Mouse (Mus musculus) adrenal gland, postnatal 10 days (tissue): ENCODE results near the gene Eps15l1. TPM values are rescaled to one million over a fixed set of nuclear protein-coding genes. Genes with fewer than 3 reads are reported as not detected.

Experiments used
- DNase-seq: peaks from one replicate; pipeline ENCODE4 v3.0.0; 2021; ENCODE audit warnings: mixed read lengths
- total RNA-seq, 2 experiments: library from RNA; stranded (reverse); gene quantifications; 2 replicates each; pipeline ENCODE4 v1.2.3; 2021

Gene Eps15l1
- total RNA-seq, 2 experiments from 2014 or later: 41.6 to 63.1 TPM

DNA sequence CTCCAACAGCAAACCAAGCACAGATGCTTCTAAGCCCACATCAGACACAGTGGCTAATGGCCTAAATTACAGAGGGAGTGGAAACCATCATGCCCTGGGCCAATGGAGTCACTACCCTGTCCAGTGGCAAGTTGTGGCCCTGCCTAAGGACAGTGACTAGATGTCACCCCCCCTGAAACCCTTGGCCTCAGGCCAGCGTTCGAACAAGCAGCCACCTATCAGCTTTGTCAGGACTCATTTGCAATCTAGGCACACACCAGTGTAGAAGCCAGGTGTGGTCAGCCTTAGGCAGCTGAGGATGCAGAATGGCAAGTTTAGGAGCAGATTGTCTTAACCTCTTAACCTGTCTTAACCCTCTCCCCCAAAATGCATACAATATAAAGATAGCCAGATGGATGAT, 6.0 kb downstream of the Eps15l1 start:
- DNase-seq: no peak

DNA sequence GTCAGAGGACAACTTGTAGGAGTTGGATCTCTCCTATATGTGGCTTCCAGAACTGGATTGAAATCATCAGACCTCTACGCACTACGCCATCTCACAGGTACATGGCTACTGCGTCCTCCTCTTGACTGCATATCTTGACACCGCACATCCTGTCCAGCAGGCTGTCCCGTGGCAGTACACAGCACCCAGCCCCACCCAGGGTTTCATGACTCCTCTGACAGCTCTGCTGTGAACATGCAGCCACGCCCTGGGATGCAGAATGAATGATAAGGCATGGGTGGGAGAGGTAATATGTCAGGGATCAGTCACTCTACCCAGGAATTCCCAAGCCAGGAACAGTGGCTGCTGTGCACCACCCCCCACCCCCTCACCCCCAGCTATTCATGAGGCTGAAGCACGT, 7.4 kb downstream of the Eps15l1 start:
- DNase-seq: no peak

DNA sequence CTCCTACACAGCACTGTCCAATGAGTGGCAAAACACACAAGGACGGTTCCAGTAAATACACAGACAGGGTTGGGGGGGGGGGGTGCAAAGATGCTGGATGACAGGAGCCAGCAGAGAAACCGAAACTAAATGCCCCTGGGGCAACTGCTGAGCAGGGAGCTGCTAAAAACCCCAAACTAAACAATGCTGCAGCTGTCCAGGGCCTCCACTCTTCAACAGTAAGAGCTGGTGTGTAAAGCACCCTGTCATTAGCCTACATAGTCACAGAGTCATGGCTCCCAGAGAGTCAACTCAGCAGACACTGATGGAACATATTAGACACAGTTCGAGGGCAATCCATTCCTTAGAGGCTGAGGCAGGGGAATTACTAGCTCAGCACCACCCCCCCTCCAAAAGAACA, 11.8 kb downstream of the Eps15l1 start:
- no peak for DNase-seq

DNA sequence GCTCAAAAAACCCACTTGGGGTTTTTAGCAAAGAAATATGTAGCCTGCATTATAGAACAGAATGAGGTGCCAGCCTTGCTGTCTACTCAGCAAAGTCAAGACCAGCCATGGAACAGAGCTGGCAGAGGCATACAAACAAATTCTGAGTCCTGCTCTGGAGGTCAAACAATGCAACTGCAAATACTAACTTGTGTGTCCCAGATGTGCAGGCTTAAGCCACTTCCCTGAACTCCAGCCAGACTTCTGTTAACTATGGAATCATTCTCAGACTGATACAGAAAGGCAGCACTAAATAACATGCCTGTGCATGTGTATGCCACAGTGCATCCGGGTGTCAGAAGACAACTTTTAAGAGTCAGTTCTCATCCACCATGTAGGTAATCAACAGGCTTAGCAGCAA, 13.4 kb downstream of the Eps15l1 start:
- DNase-seq: no peak

DNA sequence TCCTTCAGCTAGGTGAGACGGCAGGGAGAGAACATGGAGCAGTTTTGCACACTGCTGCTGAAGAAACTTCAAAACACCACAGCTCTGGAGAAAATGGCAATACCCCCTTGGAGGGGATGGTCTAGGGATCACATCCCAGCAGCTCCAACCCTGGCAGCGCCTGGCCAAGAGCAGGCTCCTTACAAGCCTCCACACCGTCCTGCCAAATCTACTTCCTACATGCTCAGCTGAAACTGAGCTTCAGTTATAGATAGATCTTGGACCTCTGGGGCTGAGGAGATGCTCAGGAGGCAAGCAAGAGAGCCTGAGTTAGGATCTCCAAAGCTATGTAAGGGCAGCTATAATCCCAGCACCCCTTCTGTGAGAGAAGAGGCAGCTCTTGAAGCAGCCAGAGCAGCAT, 18.3 kb downstream of the Eps15l1 start:
- no peak for DNase-seq

DNA sequence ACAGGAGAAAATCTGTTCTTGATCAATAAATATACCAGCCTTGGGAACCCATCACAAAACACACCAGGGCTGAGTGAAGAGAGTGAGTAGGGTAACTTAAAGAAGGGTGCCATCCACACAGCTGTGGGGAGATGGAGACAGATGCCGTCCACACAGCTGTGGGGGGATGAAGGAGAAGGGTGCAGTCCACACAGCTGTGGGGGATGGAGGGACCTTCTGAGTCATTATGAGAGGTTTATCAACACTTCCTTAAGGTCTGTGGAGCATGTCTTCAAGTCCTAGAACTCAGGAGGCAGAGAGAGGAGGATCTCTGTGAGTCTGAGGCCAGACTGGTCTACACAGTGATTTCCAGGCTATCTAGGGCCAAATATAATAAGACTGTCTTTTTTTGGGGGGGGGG, 19.9 kb downstream of the Eps15l1 start:
- DNase-seq: no peak

DNA sequence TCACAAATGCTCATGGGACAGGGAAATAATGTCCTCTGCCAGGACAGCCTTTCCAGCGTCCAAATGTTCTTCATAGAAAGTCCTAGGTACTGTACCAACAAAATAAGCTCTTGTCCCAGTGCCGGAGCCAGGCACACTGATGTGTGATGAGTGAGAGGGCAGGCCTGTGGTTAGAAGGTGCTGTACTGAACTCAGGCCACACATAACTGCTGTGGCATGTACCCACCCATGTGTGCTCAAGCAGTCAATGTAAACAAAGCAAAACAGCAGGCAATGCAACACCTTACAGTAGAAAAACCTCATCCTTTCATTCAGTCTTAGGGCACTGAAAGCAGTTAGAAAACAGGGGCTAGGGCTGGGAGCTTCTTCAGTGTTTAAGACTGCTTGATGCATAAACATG, 35.5 kb downstream of the Eps15l1 start:
- no peak for DNase-seq

DNA sequence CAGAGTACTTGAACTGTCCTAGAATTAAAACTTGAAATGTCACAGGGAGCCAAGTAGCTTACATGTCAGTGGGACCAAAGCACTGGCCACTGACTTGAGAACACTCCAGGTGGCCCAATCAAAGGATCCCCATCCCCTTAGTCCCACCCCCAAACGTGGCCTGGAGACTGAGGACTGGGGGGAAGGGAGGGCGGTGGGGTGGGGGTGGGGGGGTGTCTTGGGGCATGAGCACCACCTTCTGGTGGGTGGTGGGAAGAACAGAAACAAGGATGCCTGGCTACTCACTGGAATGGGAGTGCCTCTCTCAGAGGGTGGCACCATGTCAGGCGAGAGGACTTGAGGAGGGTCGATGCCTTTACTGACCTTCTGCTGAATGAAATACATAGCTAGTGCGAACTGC, 38.9 kb downstream of the Eps15l1 start:
- DNase-seq: no peak

DNA sequence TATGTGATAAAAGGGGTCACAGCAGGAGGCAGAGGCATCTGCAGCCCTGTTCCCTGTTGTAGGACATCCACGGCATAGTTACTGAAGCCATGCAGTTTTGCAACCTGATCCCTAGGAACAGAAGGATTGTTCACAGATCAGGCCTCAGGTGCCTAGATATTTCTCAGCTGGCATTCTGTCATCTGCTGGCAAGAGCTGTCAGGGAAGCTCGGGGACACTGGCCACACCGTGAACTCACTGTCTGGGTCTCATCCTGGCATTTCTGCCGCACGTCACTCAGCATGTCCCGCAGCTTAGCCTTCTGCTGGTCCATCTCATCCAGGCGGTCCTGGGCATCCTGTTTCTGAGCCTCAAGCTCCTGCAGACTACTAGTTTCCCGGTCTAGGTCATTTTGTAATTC, 40.6 kb downstream of the Eps15l1 start:
- DNase-seq: no peak

DNA sequence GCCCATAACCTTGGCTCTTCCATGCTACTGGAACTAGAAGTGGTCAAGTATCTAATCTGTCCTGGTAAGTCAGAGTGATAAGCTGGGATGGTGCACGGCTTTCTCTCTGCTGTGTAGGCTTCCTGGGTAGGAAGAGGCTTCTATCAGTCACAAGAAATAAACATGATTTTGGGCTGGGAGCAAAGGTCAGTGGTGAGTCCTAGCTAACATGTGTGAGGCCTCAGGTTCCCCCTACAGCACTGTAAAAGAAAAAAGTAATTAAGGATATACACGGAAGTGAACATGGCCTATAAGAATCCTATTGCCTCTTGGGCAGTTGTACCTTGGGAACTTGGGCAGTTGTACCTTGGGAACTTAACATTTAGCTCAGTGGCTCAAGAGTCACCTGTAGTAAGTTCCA, 44.4 kb downstream of the Eps15l1 start:
- no peak for DNase-seq

DNA sequence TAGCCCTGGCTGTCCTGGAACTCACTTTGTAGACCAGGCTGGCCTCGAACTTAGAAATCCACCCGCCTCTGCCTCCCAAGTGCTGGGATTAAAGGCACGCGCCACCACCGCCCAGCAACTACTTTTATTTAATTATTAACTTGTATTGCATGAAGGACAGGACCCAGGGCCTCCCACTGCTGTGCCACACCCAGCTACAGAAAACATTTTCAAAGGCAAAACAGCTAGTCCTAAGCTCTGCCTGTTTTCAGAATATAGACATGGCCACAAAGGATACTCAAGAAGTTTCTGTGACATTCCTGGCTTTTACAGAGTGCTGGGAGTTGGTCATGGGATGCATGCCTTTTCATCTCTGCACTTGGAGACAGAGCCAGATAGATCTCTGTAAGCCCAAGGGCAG, 45.0 kb downstream of the Eps15l1 start:
- no peak for DNase-seq

DNA sequence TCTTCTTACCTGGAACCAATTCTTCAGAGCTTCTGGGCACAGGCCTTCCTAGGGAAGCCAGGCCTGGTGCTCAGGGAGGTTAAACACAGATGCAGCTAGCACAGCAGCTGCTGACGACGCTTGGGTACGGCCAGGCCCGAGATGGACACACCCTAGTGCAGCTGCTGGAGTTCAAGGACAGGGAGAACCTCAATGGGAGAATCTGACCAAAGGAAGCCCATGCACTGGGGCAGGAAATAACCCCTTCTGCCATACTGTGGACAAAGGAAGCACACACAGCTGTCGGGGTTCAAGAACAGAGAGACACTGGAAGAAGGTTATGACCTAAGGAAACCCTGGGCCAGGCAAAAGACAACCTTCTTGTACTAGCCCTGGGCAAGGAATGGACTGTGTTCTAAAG, 46.1 kb downstream of the Eps15l1 start:
- no peak for DNase-seq

DNA sequence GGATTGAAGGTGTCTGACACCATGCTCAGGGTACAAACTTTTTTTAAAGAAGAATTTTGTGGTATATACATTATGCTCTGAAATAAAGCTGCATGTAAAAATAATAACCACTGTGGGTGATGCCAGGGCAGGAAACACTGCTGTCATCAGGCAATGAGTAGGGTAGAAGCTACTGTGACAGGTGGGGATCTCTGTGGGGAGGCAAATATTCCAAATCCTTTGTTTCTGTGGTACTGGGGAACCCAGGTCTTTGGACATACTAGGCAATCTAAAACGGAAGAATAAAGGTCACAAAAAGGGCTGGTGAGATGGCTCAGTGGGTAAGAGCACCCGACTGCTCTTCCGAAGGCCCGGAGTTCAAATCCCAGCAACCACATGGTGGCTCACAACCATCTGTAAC, 48.9 kb downstream of the Eps15l1 start:
- DNase-seq: no peak

DNA sequence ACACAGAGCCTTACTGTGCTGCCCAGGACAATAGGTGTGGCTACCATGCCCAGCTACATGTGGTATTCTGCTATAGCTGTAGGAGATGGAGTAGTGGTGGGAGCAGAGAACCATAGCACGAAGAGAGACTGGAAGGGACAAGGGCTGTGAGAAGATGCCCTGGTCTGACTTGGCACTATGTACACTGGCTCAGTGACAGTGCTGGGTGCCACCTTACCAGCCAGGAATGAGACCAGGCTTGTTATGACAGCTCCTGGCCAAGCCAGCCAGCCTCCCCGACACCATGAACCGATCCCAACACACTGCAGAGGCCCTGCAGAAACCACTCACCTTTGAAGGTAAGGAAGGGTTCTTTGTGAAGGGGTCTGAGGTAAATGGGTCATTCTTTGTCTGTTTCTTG, 49.9 kb downstream of the Eps15l1 start:
- DNase-seq: no peak

DNA sequence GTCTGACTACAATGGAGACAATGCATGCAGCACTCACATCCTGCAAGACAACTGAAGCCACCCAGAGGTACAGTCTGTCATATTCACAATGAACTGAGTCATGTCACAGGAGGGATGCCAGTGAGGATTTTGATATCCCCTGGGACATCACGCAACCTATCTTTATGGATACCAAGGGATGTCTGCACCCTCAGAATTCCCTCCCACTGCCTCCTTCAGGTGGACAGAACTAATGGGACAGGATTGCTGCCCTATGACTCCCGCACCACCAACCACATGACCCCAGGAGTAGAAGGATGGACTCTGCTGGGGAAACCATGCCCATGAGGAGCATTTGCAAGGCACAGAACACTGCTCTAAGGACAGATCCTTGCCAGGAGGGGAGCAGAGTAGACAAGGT, 54.8 kb downstream of the Eps15l1 start:
- DNase-seq: no peak

DNA sequence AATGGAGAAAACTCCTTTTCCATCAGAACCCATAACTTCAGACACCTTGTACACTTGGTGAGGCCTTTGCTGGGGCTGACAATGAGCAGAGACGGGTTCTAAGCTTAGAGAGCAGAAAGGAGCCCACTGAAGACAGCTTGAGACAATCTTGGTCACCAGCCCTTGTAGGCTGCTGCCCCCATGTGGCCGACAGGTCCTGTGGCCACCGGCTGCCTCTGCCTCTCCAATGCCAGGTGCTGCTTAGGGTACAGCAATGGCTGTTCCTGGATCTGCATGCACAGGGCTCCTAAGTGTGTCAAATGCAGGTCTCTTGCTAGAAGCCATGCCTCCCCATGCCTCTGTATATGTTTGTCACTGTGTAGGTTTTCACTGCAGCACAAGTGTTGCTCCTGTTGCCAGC, 55.4 kb downstream of the Eps15l1 start:
- DNase-seq: peak; percentile 86

DNA sequence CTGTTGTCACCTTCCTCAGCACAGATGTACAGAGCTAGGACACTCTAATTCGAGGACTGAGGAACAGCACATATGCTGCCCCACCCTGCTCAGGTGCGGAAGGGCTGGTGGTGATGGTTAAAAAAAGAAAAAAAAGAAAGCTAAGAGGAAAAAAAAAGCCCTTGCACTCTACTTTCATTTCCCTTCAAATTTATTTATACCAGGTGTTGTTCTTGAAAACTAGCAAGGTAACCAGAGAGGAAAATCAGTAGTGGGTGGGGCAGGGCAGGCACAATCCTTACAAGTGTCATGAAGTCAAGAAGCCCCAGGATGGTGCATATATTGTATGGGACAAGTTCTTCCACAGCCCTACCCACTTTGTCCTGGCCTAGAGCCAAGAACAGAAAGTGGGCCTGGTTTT, 56.2 kb downstream of the Eps15l1 start:
- no peak for DNase-seq

DNA sequence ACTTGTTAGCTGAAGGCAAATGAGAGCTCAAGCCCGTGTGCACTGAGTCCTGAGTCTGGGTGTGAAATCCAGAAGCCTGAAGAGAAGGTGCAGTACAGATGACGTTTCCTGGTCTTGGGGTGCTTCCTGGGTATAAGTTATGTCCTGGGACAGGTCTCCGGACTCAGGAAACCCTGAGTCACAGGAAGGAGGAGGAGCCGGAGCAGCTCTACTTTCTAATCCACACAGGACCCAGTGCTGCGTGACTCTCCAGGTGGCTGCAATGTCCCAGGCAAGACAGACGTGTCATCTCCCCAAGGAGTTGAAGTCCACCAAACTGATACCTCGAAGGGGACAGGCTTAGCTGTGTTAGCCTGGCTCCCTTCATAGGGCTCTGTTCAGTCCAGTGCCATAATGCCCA, 57.8 kb downstream of the Eps15l1 start:
- DNase-seq: no peak

DNA sequence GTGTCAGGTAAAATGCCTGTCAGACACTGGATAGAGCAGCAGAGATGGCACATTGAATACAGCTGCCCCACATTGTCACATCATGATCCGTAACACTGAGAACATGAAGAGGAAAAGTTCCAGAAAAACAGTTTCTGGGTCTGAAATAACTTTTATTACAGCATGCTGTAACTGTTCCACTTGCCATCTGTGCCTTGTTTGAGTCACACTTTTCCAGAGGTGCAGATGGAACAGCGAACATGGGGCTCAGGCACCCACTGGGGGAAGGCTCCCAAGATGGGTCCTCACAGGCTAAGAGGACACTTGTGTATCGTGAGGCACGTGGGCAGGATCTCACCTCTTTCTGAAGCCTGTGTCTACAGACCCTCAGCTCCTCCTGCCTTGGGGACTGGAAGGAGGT, 58.5 kb downstream of the Eps15l1 start:
- DNase-seq: no peak

DNA sequence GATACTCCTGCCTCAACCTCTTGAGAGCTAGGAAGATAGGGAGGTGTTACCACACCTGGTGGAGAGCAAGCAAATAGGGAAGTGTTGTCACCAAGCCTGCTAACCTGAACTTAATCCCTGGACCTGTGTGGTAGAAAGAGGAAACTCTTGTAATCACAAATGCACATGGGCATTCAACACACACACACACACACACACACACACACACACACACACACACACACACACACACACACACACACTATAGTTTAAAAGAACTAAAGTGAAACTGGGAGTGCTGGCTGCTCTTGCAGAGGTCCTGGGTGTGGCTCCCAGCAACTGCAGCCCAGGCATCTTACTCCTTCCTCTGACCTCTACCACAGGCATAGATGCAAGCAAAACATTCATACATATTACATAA, 61.1 kb downstream of the Eps15l1 start:
- no peak for DNase-seq

DNA sequence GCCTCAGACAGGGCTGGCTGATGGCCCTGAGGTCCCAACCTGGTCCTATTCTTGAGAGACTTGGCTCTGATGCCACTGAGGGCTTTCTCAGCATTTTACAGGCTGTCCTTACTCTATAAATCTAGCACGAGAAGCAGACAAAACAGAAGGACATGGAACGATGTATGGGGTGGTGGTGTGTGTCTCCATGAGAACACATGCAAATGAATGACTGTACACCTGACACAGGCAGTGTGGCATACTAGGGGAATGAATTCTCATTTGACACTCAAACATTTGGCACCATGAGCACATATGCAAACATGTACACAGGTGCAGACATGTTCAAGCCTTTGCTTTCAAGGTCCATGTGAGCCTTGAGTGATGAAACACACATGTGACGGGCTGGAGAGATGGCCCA, 64.7 kb downstream of the Eps15l1 start:
- DNase-seq: no peak

DNA sequence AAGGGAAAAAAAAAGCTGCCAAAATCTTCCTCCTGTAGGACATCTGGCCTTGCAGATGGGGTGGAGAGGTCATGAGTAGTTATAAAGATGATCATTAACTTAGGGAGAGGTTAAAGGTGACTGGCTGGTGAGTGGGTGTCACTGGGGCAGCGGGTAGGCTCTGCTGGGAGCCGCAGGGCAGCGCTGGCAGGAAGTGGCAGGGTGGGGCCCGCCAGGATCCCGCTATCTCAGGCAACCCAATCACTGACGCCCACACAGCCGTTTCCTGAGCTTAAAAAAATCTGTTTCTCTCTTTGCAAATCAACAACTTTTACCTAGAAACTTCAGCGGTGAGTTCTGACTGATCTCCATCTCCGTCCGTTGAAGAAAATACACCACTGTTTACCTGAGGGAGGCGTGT, 67.0 kb downstream of the Eps15l1 start:
- peak; percentile 46 for DNase-seq

DNA sequence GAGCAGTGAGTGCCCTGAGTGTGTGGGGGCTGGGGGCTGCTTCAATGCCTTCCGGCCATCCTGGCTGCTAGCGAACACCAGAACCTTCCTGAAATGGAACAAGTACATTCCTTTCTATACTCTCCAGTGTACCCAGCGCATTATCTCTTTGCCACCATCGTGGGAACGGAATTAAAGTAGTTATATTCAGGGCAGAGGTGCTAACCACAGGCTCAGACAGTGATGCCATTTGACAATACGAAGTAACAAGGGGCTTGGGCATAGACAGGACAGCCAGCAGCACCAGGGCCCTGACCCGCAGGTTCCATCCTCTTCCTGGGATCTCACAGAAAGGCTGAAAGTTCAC, 67.6 kb downstream of the Eps15l1 start:
- no peak for DNase-seq

DNA sequence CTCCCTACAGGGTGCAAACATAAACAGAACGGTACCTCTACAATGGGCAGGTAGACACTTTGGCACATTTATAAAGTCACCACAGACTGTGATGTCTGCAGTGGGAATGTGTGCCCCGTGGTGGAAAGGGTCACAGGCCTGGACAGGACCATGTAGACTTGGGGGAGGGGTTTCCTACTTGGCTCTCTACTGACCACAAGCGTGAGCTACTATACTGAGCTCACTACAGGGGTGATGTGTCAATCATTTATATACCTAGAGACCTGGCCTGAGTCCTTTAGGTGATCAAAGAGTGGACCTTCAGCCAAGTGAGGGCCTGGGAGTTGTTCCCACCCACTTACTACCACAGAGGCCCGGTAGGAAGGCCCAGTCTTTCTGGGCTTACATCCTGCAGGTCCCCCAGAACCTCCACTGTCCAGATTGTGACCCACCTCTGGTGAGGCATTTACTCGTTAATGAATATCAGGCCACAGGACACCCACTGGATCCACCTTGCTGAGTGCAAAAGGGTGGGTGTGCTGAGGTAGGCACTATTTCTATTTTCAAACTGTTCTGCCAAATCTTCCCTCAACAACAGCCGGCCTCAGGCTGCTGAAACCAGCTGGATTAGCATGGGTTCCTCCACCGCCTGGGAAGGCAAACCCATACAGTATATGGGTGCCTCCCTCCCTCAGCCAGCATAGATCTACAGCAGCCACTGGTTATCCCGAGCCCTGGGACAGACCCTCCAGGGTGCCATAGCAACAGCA, 68.1 kb downstream of the Eps15l1 start:
- no peak for DNase-seq

DNA sequence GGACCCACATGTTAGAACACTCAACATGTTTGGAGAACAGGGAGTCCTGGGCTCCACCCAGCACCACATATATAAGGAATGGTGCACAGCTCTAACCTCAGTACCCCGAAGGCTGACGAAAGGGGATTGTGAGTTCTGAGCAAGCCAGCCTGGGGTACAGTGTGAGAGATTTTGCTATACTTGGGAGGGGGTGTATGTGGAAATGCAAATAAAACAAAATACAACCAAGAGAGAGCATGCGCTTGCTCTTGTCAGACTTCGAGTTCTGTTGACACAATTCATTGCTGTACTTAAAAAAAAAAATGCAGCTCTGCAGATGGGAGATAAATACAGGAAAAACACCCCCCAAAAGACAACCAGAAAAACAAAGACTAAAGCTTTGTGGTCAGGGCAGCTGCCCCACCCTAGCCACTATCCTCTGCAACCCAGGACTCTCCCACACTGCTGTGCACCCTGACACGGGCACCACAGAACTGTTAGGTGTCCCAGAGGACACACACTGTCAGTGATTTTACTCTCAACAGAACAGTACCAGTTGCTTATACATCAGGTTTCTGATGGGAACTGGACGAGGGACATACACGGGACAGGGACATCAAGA, 69.8 kb downstream of the Eps15l1 start:
- no peak for DNase-seq
